Mouse (Mus musculus): ENCODE results near the gene Pih1d1. TPM values are rescaled to one million over a fixed set of nuclear protein-coding genes. Genes with fewer than 3 reads are reported as not detected.

Pih1d1 gene
- polyA plus RNA-seq, 1 experiment from 2014 or later: 107 TPM

DNA sequence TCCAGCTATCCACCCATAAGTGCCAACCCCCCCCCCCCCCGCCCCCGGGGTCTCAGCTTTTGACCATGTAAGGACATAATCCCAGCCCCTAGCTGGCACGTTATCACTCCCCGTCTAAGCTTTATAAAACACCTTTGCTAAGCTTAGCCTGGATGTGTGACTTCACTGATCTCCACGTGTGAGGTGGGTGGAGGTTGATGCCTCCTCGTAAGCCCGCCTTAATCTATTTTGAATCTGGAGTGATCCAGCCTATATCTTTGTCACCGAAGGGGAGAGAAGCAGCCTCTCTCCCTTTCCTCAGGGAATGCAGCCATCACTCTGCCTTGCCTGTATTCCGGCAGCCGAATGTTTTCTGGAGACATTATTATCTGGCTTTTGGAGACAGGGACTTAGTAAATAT lies 48.6 kb downstream of the Pih1d1 start:
- no peak overlapping the region for H3K4me3 ChIP-seq (replicated peaks)
- no peak overlapping the region for H3K27ac ChIP-seq

DNA sequence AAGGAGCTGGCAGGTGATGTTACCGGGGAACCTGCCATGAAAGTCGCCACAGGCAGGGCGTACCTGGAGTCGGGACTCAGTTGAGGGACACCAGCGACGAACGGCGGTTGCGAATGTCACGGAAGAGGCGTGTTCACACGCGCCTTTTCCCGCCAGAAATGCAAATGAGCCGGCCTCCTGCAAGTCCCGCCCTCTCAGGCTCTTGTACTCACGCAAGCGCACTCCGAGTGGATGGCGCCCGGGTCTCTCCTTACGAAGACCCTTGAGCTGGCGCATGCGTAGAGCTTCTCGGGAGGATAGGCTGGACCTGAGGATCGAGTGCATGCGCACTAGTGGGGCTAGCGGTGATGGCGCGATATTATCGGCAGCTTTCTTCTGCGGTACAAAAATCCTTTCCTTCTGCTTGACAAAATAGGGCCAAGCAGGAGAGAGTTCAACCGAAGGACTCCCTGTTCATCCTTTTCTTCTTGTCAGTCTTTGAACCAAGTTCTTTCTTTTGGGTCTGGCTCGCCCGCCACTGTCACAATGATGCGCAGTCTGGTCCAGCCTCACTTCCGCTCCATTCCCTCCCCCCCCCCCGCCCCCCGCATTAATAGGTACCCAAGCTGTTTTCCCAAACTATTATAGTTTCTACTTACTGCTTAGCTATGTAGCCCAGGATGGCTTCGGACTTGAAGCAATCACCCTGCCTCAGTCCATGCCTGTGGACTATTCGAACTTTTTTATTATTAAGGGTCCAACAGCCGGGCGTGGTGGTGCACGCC lies 50.5 kb downstream of the Pih1d1 start, which contains the start of gene Ccdc155:
Gene Ccdc155, minus strand, starts transcription at position 513 of the 764 bp plus-strand sequence.
- ATAC-seq (replicated peaks; ENCODE audit: low FRiP score): peak; percentile 96
- peaks cover 4% of the 10 kb centered on the region; the same call in 1 of the 2 replicates for H3K4me1 ChIP-seq

More for the DNA sequence above, 48.6 kb downstream of the Pih1d1 start:
- Histone ChIP-seq H3K9ac (no peak overlapping the region), H3K36me3 (no peaks in the 10 kb centered on the region), H3K27me3 (peaks cover 6% of the 10 kb centered on the region; the same call in 1 of the 2 replicates), H3K9me3 (replicated peaks) (no peaks in the 10 kb centered on the region), H3K4me2 (no peak overlapping the region), H3K4me1 (peaks cover 6% of the 10 kb centered on the region; the same call in 1 of the 2 replicates)
- 61% methylated on average over 10 of the region's 10 CpGs for WGBS
- no peak for ATAC-seq (replicated peaks; ENCODE audit: low FRiP score)

GRCm38 (mm10) chr7:45208260-45208659 lies 54.2 kb downstream of the Pih1d1 start:
- Histone ChIP-seq H3K4me2 (no peak overlapping the region), H3K27ac (no peak overlapping the region), H3K36me3 (no peaks in the 10 kb centered on the region), H3K9ac (no peak overlapping the region), H3K4me3 (replicated peaks) (no peak overlapping the region), H3K4me1 (peaks cover 14% of the 10 kb centered on the region), H3K27me3 (peaks cover 29% of the 10 kb centered on the region), H3K9me3 (replicated peaks) (no peaks in the 10 kb centered on the region)
- ATAC-seq (replicated peaks; ENCODE audit: low FRiP score): no peak
- 82% methylated on average over 6 of the region's 6 CpGs for WGBS

More for the DNA sequence above, 50.5 kb downstream of the Pih1d1 start, which contains the start of gene Ccdc155:
- H3K27me3 ChIP-seq: peaks cover 4% of the 10 kb centered on the region
- peak within 1 kb of the TSS; percentile 46 for H3K4me3 ChIP-seq (replicated peaks)
- 8% methylated on average over 44 of the region's 44 CpGs for WGBS
- peak within 1 kb of the TSS; percentile 25; the same call in 1 of the 2 replicates for H3K9ac ChIP-seq
- H3K4me2 ChIP-seq: peak within 1 kb of the TSS; percentile 59
- H3K36me3 ChIP-seq: no peaks in the 10 kb centered on the region
- H3K9me3 ChIP-seq (replicated peaks): no peaks in the 10 kb centered on the region
- H3K27ac ChIP-seq: no peak within 1 kb of the TSS

MicroRNAs within 50 kb of the gene (microRNA counts, 519-probe panel; counts per million panel counts)
- microRNA mmu-miR-150: 2,619 counts per million, percentile 57 among the panel's probes with 10 or more counts

Small RNA genes lying within 50 kb of the gene (microRNA-seq; reads per million reads assigned to microRNA genes)
- gene Mir150 (11.3 reads per million, percentile 30 among the genes with 10 or more reads in this experiment), gene Mir5121 (17.6 reads per million, percentile 37 among the genes with 10 or more reads in this experiment), gene Mir7055 (not detected)

Other genes with a start within 250 kb of the Pih1d1 start
- 74.2 and 79.1 TPM in 2 replicates for gene Ap2a1, start 224.8 kb upstream of the Pih1d1 start, polyA plus RNA-seq (2015; fragmentation: Nextera tagmentation; extraction: Ambion mirVana)
- 0.14 TPM in 2 replicates for gene Tsks, start 211.1 kb upstream of the Pih1d1 start, polyA plus RNA-seq (2015; fragmentation: Nextera tagmentation; extraction: Ambion mirVana)
- gene Cpt1c, start 179.5 kb upstream of the Pih1d1 start, polyA plus RNA-seq (2015; fragmentation: Nextera tagmentation; extraction: Ambion mirVana): 19.2 and 25.1 TPM in 2 replicates
- gene Prmt1, start 167.7 kb upstream of the Pih1d1 start, polyA plus RNA-seq (2015; fragmentation: Nextera tagmentation; extraction: Ambion mirVana): 704 and 710 TPM in 2 replicates
- gene Irf3, start 156.7 kb upstream of the Pih1d1 start, polyA plus RNA-seq (2015; fragmentation: Nextera tagmentation; extraction: Ambion mirVana): 86.4 and 90.4 TPM in 2 replicates
- gene Bcl2l12, start 155.6 kb upstream of the Pih1d1 start, polyA plus RNA-seq (2015; fragmentation: Nextera tagmentation; extraction: Ambion mirVana): 60.7 and 66.5 TPM in 2 replicates
- 35.5 and 40.1 TPM in 2 replicates for gene Scaf1, start 137.9 kb upstream of the Pih1d1 start, polyA plus RNA-seq (2015; fragmentation: Nextera tagmentation; extraction: Ambion mirVana)
- gene Rras, start 136.3 kb upstream of the Pih1d1 start, polyA plus RNA-seq (2015; fragmentation: Nextera tagmentation; extraction: Ambion mirVana): 32.6 and 43.2 TPM in 2 replicates
- 10.3 and 11.3 TPM in 2 replicates for gene Prr12, start 101.4 kb upstream of the Pih1d1 start, polyA plus RNA-seq (2015; fragmentation: Nextera tagmentation; extraction: Ambion mirVana)
- 71.5 and 79.5 TPM in 2 replicates for gene Nosip, start 91.9 kb upstream of the Pih1d1 start, polyA plus RNA-seq (2015; fragmentation: Nextera tagmentation; extraction: Ambion mirVana)
- gene Prrg2, start 91.6 kb upstream of the Pih1d1 start, polyA plus RNA-seq (2015; fragmentation: Nextera tagmentation; extraction: Ambion mirVana): 33.7 and 36.2 TPM in 2 replicates
- gene Rcn3, start 62.1 kb upstream of the Pih1d1 start, polyA plus RNA-seq (2015; fragmentation: Nextera tagmentation; extraction: Ambion mirVana): 322 and 362 TPM in 2 replicates
- gene Fcgrt, start 50.5 kb upstream of the Pih1d1 start, polyA plus RNA-seq (2015; fragmentation: Nextera tagmentation; extraction: Ambion mirVana): 78.0 and 93.5 TPM in 2 replicates
- gene Rps11, start 29.9 kb upstream of the Pih1d1 start, polyA plus RNA-seq (2015; fragmentation: Nextera tagmentation; extraction: Ambion mirVana): 1,536 and 1,655 TPM in 2 replicates
- gene Rpl13a, start 25.5 kb upstream of the Pih1d1 start, polyA plus RNA-seq (2015; fragmentation: Nextera tagmentation; extraction: Ambion mirVana): 1,248 and 1,360 TPM in 2 replicates
- 0.44 TPM in 1 of 2 replicates, not detected in the other for gene Gm45713, start 18.1 kb upstream of the Pih1d1 start, polyA plus RNA-seq (2015; fragmentation: Nextera tagmentation; extraction: Ambion mirVana)
- gene Flt3l, start 17.9 kb upstream of the Pih1d1 start, polyA plus RNA-seq (2015; fragmentation: Nextera tagmentation; extraction: Ambion mirVana): 1.9 and 7.5 TPM in 2 replicates
- 69.3 and 69.9 TPM in 2 replicates for gene Aldh16a1, start 281 bp downstream of the Pih1d1 start, polyA plus RNA-seq (2015; fragmentation: Nextera tagmentation; extraction: Ambion mirVana)
- gene Slc17a7, start 9.6 kb downstream of the Pih1d1 start, polyA plus RNA-seq (2015; fragmentation: Nextera tagmentation; extraction: Ambion mirVana): 0.14 and 0.30 TPM in 2 replicates
- not detected in 2 replicates for gene Gfy, start 25.3 kb downstream of the Pih1d1 start, polyA plus RNA-seq (2015; fragmentation: Nextera tagmentation; extraction: Ambion mirVana)
- gene Pth2, start 26.7 kb downstream of the Pih1d1 start, polyA plus RNA-seq (2015; fragmentation: Nextera tagmentation; extraction: Ambion mirVana): not detected in 2 replicates
- 0.78 and 1.1 TPM in 2 replicates for gene Ccdc155, start 50.6 kb downstream of the Pih1d1 start, polyA plus RNA-seq (2015; fragmentation: Nextera tagmentation; extraction: Ambion mirVana)
- 0.97 and 1.4 TPM in 2 replicates for gene Dkkl1, start 57.8 kb downstream of the Pih1d1 start, polyA plus RNA-seq (2015; fragmentation: Nextera tagmentation; extraction: Ambion mirVana)
- 196 and 207 TPM in 2 replicates for gene Tead2, start 61.5 kb downstream of the Pih1d1 start, polyA plus RNA-seq (2015; fragmentation: Nextera tagmentation; extraction: Ambion mirVana)
- gene Cd37, start 84.8 kb downstream of the Pih1d1 start, polyA plus RNA-seq (2015; fragmentation: Nextera tagmentation; extraction: Ambion mirVana): 1.2 and 2.4 TPM in 2 replicates
- 0.10 and 0.23 TPM in 2 replicates for gene Slc6a16, start 86.8 kb downstream of the Pih1d1 start, polyA plus RNA-seq (2015; fragmentation: Nextera tagmentation; extraction: Ambion mirVana)
- not detected in 2 replicates for gene Slc6a21, start 123.2 kb downstream of the Pih1d1 start, polyA plus RNA-seq (2015; fragmentation: Nextera tagmentation; extraction: Ambion mirVana)
- 17.4 and 19.0 TPM in 2 replicates for gene Trpm4, start 179.5 kb downstream of the Pih1d1 start, polyA plus RNA-seq (2015; fragmentation: Nextera tagmentation; extraction: Ambion mirVana)
- 2.1 and 2.5 TPM in 2 replicates for gene Hrc, start 181.0 kb downstream of the Pih1d1 start, polyA plus RNA-seq (2015; fragmentation: Nextera tagmentation; extraction: Ambion mirVana)
- 6.7 and 7.5 TPM in 2 replicates for gene Ppfia3, start 212.7 kb downstream of the Pih1d1 start, polyA plus RNA-seq (2015; fragmentation: Nextera tagmentation; extraction: Ambion mirVana)
- gene Lin7b, start 216.3 kb downstream of the Pih1d1 start, polyA plus RNA-seq (2015; fragmentation: Nextera tagmentation; extraction: Ambion mirVana): 0.41 and 0.96 TPM in 2 replicates
- 225 and 242 TPM in 2 replicates for gene Snrnp70, start 241.4 kb downstream of the Pih1d1 start, polyA plus RNA-seq (2015; fragmentation: Nextera tagmentation; extraction: Ambion mirVana)

Measured in kidney, embryonic 15.5 days (tissue).